Mouse (Mus musculus) spleen, adult 2 months (tissue): ENCODE measurements around the gene Nrip1.

ENCODE experiments used
- CTCF ChIP-seq: fragments of 200-500 bp; IDR thresholded peaks from 2 replicates; pipeline ENCODE4 v1.5.1; 2011; ENCODE audit warnings: mild to moderate bottlenecking, inconsistent platforms; ENCODE audit not compliant: insufficient read depth, insufficient read length, insufficient replicate concordance; ENCODE audit errors: extremely low read depth
- POLR2A ChIP-seq: fragments of 200-500 bp; IDR thresholded peaks from 2 replicates; pipeline ENCODE4 v1.6.1; 2011; ENCODE audit warnings: low read depth, low read length, inconsistent platforms

DNA sequence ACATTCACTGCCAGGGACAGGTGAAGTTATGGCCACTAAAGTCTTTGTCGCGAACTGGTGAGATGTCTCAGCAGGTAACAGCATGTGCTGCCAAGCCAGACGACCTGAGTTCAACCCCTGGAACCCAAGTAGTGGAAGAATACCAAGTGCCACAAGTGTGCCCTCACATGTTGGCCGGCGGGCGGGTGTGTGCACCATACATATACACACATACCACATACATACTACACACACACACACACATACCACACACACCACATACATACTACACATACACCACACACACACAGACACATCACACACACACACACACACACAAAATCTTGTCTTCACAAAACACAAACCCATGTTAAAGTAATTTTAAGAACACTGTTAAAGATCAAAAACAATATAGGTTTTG is 13.2 kb downstream of the Nrip1 start:
- TF ChIP-seq CTCF (no peak), POLR2A (no peak)
